Mouse (Mus musculus) limb, embryonic 13.5 days (tissue): ENCODE measurements around the gene Oit1. TPM values are rescaled to one million over a fixed set of nuclear protein-coding genes. Genes with fewer than 3 reads are reported as not detected.

Source experiments
- ATAC-seq: fragments of 200-750 bp; cut with Nextera tagmentation; 2 replicates; pipeline ENCODE4 v1.8.0; 2017; ENCODE audit warnings: low read depth, moderate number of reproducible peaks, moderate TSS enrichment; ENCODE audit not compliant: low FRiP score
- H3K27ac ChIP-seq: fragments of 300-500 bp; sonication (generic); 2 replicates; pipeline ENCODE4 v1.5.1; 2015; ENCODE audit warnings: inconsistent platforms, mild to moderate bottlenecking, moderate library complexity
- H3K27me3 ChIP-seq: fragments of 300-500 bp; sonication (generic); 2 replicates; pipeline ENCODE4 v1.6.1; 2015; ENCODE audit warnings: mild to moderate bottlenecking, inconsistent platforms
- H3K36me3 ChIP-seq: fragments of 300-500 bp; sonication (generic); 2 replicates; pipeline ENCODE4 v1.6.1; 2015; ENCODE audit warnings: inconsistent platforms, mild to moderate bottlenecking, moderate library complexity
- H3K4me1 ChIP-seq: fragments of 300-500 bp; sonication (generic); 2 replicates; pipeline ENCODE4 v1.6.1; 2015; ENCODE audit warnings: inconsistent platforms
- H3K4me2 ChIP-seq: fragments of 300-500 bp; sonication (generic); replicated peaks from 2 replicates; pipeline ENCODE4 v1.6.1; 2015; ENCODE audit warnings: inconsistent platforms, mild to moderate bottlenecking, moderate library complexity
- H3K4me3 ChIP-seq: fragments of 300-500 bp; sonication (generic); 2 replicates; pipeline ENCODE4 v1.5.1; 2015; ENCODE audit warnings: moderate library complexity, mild to moderate bottlenecking, inconsistent platforms
- H3K9ac ChIP-seq: fragments of 300-500 bp; sonication (generic); 2 replicates; pipeline ENCODE4 v1.6.1; 2015; ENCODE audit warnings: mild to moderate bottlenecking, inconsistent platforms
- H3K9me3 ChIP-seq: fragments of 300-500 bp; sonication (generic); 2 replicates; pipeline ENCODE4 v1.6.1; 2016; ENCODE audit warnings: inconsistent platforms
- WGBS: fragments of 180-500 bp; shearing (Covaris S2); methylation state at CpG from one replicate; pipeline ENCODE4 v1.1.7; 2015; 5-methylcytosine and 5-hydroxymethylcytosine counted together
- polyA plus RNA-seq: library from polyadenylated mRNA; unstranded; fragments of >200 nt; fragmentation: Nextera tagmentation; extraction: Ambion mirVana; gene quantifications from 2 replicates; pipeline ENCODE4 v1.2.1, GENCODE M21; 2015

Gene Oit1
- polyA plus RNA-seq, 1 experiment from 2014 or later, result not detected

GRCm38 (mm10) chr14:8314536-8314935 lies 64.0 kb downstream of the Oit1 start:
- peaks cover 47% of the 10 kb centered on the region for H3K27me3 ChIP-seq

GRCm38 (mm10) chr14:8313877-8314276 lies 64.7 kb downstream of the Oit1 start:
- no peaks in the 10 kb centered on the region for H3K36me3 ChIP-seq
- H3K27me3 ChIP-seq, result peaks cover 52% of the 10 kb centered on the region
- no peak overlapping the region for H3K27ac ChIP-seq
- no peak overlapping the region for H3K9ac ChIP-seq
- H3K4me2 ChIP-seq, result no peak overlapping the region
- no peaks in the 10 kb centered on the region; the same call in 1 of the 2 replicates for H3K9me3 ChIP-seq
- 44% methylated on average over 7 of the region's 7 CpGs for WGBS
- H3K4me1 ChIP-seq, result peaks cover 35% of the 10 kb centered on the region
- no peak overlapping the region for H3K4me3 ChIP-seq
- no peak for ATAC-seq

More at GRCm38 (mm10) chr14:8314536-8314935, 64.0 kb downstream of the Oit1 start:
- WGBS, result 21% methylated on average over 3 of the region's 3 CpGs
- Histone ChIP-seq H3K4me1 (peaks cover 28% of the 10 kb centered on the region), H3K4me3 (no peak overlapping the region), H3K4me2 (no peak overlapping the region), H3K27ac (no peak overlapping the region), H3K9ac (no peak overlapping the region), H3K9me3 (no peaks in the 10 kb centered on the region; the same call in 1 of the 2 replicates), H3K36me3 (no peaks in the 10 kb centered on the region)
- no peak for ATAC-seq

DNA sequence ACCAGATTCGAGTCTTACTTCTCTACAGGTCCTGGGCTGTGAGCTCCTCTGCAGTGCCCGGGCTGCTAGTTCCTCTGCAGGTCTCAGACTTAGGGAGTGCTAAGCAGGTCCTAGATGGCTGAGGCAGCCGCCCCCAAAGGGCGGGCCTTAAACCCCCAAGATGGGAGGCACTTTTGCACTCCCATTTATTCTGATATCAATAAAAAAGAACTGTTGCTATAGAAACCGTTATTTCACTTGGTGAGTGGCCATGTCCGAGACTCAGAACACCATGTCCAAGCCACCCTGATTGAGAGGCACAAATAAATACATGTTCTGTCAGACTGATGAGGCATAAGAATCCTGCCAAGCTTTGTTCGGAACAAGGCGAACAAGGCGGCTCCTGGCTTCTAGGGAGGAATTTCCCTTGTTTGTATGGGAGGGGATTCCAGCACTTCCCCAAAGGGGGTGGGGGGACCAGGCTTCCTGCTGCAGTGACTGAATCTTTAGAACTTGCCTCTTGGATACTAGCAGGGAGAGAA lies 68.9 kb downstream of the Oit1 start:
- Histone ChIP-seq H3K4me3 (no peak overlapping the region), H3K36me3 (no peaks in the 10 kb centered on the region), H3K27ac (no peak overlapping the region), H3K9ac (no peak overlapping the region), H3K4me2 (0 out of 2 replicates have a peak overlapping the region, but pooled peaks have one; percentile 14), H3K27me3 (peaks cover 20% of the 10 kb centered on the region), H3K4me1 (peaks cover 24% of the 10 kb centered on the region), H3K9me3 (no peaks in the 10 kb centered on the region)
- 0 out of 2 replicates have a peak, but pooled peaks have one; percentile 8 for ATAC-seq
- 13% methylated on average over 9 of the region's 9 CpGs for WGBS

- no peak overlapping the region for H3K27ac ChIP-seq
- ATAC-seq, result no peak
- 58% methylated on average over 3 of the region's 3 CpGs for WGBS
Observed at GRCm38 (mm10) chr14:8308650-8309049, 69.9 kb downstream of the Oit1 start.

DNA sequence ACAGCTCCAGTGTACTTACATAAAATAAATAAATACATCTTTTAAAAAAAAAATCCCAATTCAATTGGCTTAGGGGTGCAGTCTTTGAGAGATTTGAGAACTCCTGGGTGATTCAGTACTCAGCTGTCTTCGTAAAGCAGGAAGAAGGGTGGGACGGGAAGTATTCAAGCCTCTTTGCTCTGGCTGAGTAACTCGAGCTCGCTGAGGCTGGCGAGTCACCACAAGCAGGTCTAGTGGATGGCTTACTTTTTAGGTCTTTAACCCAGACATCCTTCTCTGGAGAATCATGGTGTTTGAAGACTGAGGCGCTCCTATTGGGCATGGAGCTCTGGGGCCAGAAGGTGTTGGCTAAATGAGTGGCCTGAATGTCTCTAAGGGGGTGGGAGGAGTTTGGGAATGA lies 71.7 kb downstream of the Oit1 start:
- Histone ChIP-seq H3K36me3 (no peaks in the 10 kb centered on the region), H3K9me3 (no peaks in the 10 kb centered on the region), H3K4me2 (no peak overlapping the region), H3K9ac (no peak overlapping the region), H3K27ac (no peak overlapping the region), H3K27me3 (peaks cover 16% of the 10 kb centered on the region; the same call in 1 of the 2 replicates), H3K4me1 (peaks cover 31% of the 10 kb centered on the region), H3K4me3 (no peak overlapping the region)
- WGBS, result 62% methylated on average over 6 of the region's 6 CpGs
- no peak for ATAC-seq

More at GRCm38 (mm10) chr14:8308650-8309049, 69.9 kb downstream of the Oit1 start:
- Histone ChIP-seq H3K4me2 (no peak overlapping the region), H3K27me3 (peaks cover 19% of the 10 kb centered on the region; the same call in 1 of the 2 replicates), H3K9ac (no peak overlapping the region), H3K36me3 (no peaks in the 10 kb centered on the region), H3K9me3 (no peaks in the 10 kb centered on the region), H3K4me3 (no peak overlapping the region), H3K4me1 (peaks cover 24% of the 10 kb centered on the region)

- peak; percentile 46; the same call in 1 of the 2 replicates for ATAC-seq
- H3K4me2 ChIP-seq, result no peak overlapping the region
- 54% methylated on average over 3 of the region's 3 CpGs for WGBS
- H3K36me3 ChIP-seq, result no peaks in the 10 kb centered on the region
- no peak overlapping the region for H3K9ac ChIP-seq
- H3K9me3 ChIP-seq, result no peaks in the 10 kb centered on the region
- no peak overlapping the region for H3K27ac ChIP-seq
- H3K4me1 ChIP-seq, result peaks cover 29% of the 10 kb centered on the region
- H3K4me3 ChIP-seq, result no peak overlapping the region
- H3K27me3 ChIP-seq, result peaks cover 16% of the 10 kb centered on the region; the same call in 1 of the 2 replicates
Observed at GRCm38 (mm10) chr14:8305014-8305413, 73.5 kb downstream of the Oit1 start.

DNA sequence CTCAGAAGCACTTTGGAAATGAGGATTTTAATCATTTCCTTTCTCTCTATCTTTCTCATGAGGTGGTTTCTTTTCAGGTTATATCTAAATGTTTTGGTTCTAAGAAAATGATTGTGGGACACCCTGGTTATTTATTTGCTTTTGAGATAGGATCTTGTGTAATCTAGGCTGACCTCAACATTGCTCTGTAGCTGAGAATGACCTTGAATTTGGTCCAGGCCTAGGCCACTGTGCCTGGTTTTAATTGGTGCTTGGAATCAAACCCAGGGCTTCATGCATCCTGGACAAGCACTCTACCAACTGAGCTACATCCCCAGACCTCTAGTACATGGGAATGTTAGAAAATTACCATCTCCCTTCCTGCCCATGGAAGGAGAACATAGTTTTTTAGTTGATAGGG lies 74.5 kb downstream of the Oit1 start:
- Histone ChIP-seq H3K9ac (no peak overlapping the region), H3K36me3 (no peaks in the 10 kb centered on the region), H3K4me3 (no peak overlapping the region), H3K27ac (no peak overlapping the region), H3K4me2 (no peak overlapping the region), H3K27me3 (peaks cover 16% of the 10 kb centered on the region), H3K4me1 (peaks cover 19% of the 10 kb centered on the region), H3K9me3 (no peaks in the 10 kb centered on the region)
- ATAC-seq, result no peak

DNA sequence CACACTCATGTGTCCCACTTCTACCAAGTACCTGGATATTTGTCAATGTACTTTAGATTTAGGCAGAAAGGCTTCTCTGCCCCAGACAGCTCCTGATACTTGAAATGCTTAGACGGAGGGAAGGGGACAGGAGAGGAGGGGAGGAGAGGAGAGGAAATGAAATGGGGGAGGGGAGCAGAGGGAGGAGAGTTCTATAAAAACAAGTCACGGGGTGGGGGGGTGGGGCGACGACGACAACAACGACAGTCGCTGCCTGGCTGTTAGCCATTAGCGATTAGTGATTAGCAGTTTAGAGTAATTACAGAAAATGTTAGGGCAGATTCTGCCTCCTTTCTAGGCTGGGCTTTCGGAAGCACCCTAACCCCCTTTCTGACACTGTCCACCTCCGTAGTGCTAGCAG lies 75.9 kb downstream of the Oit1 start:
- Histone ChIP-seq H3K27ac (no peak overlapping the region), H3K9ac (no peak overlapping the region), H3K4me1 (peaks cover 17% of the 10 kb centered on the region), H3K27me3 (peaks cover 8% of the 10 kb centered on the region), H3K4me3 (no peak overlapping the region), H3K9me3 (no peaks in the 10 kb centered on the region), H3K4me2 (0 out of 2 replicates have a peak overlapping the region, but pooled peaks have one; percentile 4), H3K36me3 (no peaks in the 10 kb centered on the region)
- ATAC-seq, result no peak
- WGBS, result 6% methylated on average over 10 of the region's 10 CpGs

DNA sequence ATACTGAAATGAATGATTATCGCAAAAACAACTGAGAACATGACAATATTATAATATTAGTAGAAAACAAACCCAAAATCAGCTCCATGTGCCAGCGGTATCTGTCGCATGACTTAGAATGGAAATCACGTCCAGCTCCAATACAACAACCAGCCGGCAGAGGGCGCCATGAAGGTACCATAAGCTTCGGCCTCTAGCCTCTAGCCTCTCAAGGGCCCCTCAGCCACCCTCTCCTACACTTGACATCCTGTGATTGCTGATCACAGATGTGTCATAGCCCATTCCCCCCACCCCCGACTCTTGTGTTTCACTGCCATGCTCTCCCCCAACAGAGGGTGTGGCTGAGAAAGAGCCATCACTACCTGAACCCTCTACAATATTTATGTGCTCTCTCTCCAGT lies 78.3 kb downstream of the Oit1 start:
- 26% methylated on average over 8 of the region's 8 CpGs for WGBS
- Histone ChIP-seq H3K27me3 (peaks cover 8% of the 10 kb centered on the region), H3K27ac (no peak overlapping the region), H3K4me1 (peaks cover 10% of the 10 kb centered on the region), H3K9ac (no peak overlapping the region), H3K4me3 (no peak overlapping the region), H3K4me2 (no peak overlapping the region), H3K9me3 (no peaks in the 10 kb centered on the region), H3K36me3 (no peaks in the 10 kb centered on the region)
- no peak for ATAC-seq

Other genes with a start within 250 kb of the Oit1 start
- gene Pdhb, start 205.7 kb downstream of the Oit1 start, polyA plus RNA-seq, result 206 and 208 TPM in 2 replicates
- 7.8 and 11.5 TPM in 2 replicates for gene Kctd6, start 164.6 kb downstream of the Oit1 start, polyA plus RNA-seq
- gene Acox2, start 119.4 kb downstream of the Oit1 start, polyA plus RNA-seq, result not detected in 2 replicates
- gene Fam107a, start 60.7 kb downstream of the Oit1 start, polyA plus RNA-seq, result 0.46 and 0.50 TPM in 2 replicates